Mouse (Mus musculus) kidney, adult 11 months (tissue): Measurements from ENCODE around the gene Tbk1.

Experiments
- DNase-seq: peaks from one replicate; pipeline ENCODE4 v3.0.0; 2022

Gene Tbk1

GRCm38 (mm10) chr10:121496616-121497015 is 90.0 kb downstream of the Tbk1 start:
- peak; percentile 54 for DNase-seq
